Mouse (Mus musculus) kidney, postnatal 0 days (tissue): ENCODE results near the gene Dmtf1. TPM values are rescaled to one million over a fixed set of nuclear protein-coding genes. Genes with fewer than 3 reads are reported as not detected.
"Not testable (repeated sequence)": the region's sequence is repeated elsewhere in the genome, so short reads cannot be mapped to it uniquely, and the experiment has no call there.

ENCODE experiments used
- ATAC-seq: fragments of 200-750 bp; cut with Nextera tagmentation; replicated peaks from 2 replicates; pipeline ENCODE4 v1.8.0; 2017; ENCODE audit warnings: low read depth, moderate number of reproducible peaks, moderate TSS enrichment, moderate library complexity; ENCODE audit not compliant: low FRiP score
- DNase-seq: peaks from one replicate; pipeline ENCODE4 v3.0.0-alpha.2; 2016; ENCODE audit warnings: low spot score
- H3K27ac ChIP-seq: fragments of 300-500 bp; sonication (generic); 2 replicates; pipeline ENCODE4 v1.5.1; 2014; ENCODE audit warnings: mild to moderate bottlenecking
- H3K27me3 ChIP-seq: fragments of 300-500 bp; sonication (generic); 2 replicates; pipeline ENCODE4 v1.6.1; 2014; ENCODE audit warnings: low read length, mixed read lengths; ENCODE audit not compliant: insufficient read depth
- H3K36me3 ChIP-seq: fragments of 300-500 bp; sonication (generic); 2 replicates; pipeline ENCODE4 v1.6.1; 2014; ENCODE audit warnings: low read length, mixed read lengths; ENCODE audit not compliant: insufficient read depth
- H3K4me1 ChIP-seq: fragments of 300-500 bp; sonication (generic); replicated peaks from 2 replicates; pipeline ENCODE4 v1.6.1; 2014; ENCODE audit warnings: antibody characterized with exemption, low read length, mixed read lengths; ENCODE audit not compliant: insufficient read depth
- H3K4me2 ChIP-seq: fragments of 300-500 bp; sonication (generic); 2 replicates; pipeline ENCODE4 v1.6.1; 2014; ENCODE audit warnings: mild to moderate bottlenecking, low read length, moderate library complexity, mixed read lengths
- H3K4me3 ChIP-seq: fragments of 300-500 bp; sonication (generic); replicated peaks from 2 replicates; pipeline ENCODE4 v1.5.1; 2014; ENCODE audit warnings: low read depth, low read length
- H3K9ac ChIP-seq: fragments of 300-500 bp; sonication (generic); 2 replicates; pipeline ENCODE4 v1.6.1; 2014; ENCODE audit warnings: low read depth, low read length
- H3K9me3 ChIP-seq: fragments of 300-500 bp; sonication (generic); replicated peaks from 2 replicates; pipeline ENCODE4 v1.6.1; 2016; ENCODE audit warnings: low read length, inconsistent platforms, mixed read lengths
- CTCF ChIP-seq: IDR thresholded peaks from 2 replicates; pipeline ENCODE4 v1.5.1; 2016; ENCODE audit warnings: antibody characterized with exemption, low read depth, mild to moderate bottlenecking, moderate library complexity
- WGBS: fragments of 180-500 bp; shearing (Covaris S2); extraction: QIAGEN DNeasy Blood & Tissue Kit; methylation state at CpG from one replicate; pipeline ENCODE4 v1.1.7; 2014; 5-methylcytosine and 5-hydroxymethylcytosine counted together
- polyA plus RNA-seq: library from polyadenylated mRNA; unstranded; fragments of >200 nt; fragmentation: Nextera tagmentation; extraction: Ambion mirVana; gene quantifications from 2 replicates; pipeline ENCODE4 v1.2.1, GENCODE M21; 2015

Dmtf1 gene
- polyA plus RNA-seq = 25.1 and 26.0 TPM in 2 replicates

DNA sequence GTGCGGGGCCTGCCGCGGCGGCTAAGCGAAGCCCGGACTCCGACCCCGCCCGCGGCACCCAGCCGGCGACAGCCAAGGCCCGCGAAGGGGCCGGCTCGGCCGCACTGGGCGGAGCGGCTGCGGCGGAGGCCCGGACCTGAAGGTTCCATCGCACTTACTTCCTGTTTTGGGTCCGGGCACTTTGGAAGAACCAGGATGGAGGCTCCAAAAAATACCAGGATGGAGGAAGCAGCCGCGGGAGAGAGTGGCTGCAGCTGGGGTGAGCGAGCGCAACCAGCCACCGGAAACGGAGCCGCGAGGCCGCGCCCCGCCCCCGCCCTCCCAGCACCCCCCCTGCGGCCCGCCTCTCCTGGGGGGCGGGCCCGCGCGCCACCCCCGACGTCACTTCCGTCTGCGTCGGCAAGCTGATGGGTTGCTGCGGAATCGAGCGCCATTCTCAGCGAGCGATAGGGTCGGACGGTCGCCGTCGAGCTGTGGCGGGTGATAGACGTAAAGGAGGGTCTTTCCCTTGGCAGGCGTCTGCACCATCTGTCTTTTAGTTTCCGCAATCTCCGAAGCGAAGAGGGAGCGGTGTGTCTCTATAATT lies at the start of gene Dmtf1:
TSS of gene Dmtf1 (minus strand) at position 321 of the 586 bp plus-strand sequence.
- no peaks in the 10 kb centered on the region for H3K27me3 ChIP-seq
- WGBS = 1% methylated on average over 57 of the region's 64 CpGs

DNA sequence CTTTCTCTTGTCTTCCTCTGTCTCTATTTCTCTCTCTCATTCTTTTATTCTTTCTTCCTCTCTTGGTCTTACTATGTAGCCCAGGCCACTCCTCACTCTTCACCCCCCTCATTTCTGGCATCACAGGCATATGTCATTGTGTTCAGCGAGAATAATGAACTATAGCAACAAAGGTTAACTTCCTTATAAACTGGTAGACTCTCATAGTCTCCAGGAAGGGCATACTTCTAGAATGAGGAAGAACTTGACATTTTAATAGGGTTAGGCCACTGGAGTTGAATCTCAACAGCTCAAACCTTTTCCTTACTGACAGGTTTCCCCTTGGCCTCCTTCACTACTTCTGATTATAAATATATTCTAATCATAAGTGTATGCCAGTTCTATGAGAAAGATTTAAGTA lies 24.9 kb upstream of the Dmtf1 start:
- no peaks in the 10 kb centered on the region for H3K9me3 ChIP-seq
- H3K36me3 ChIP-seq = no peaks in the 10 kb centered on the region
- TF ChIP-seq CTCF = no peak
- no peaks in the 10 kb centered on the region for H3K27me3 ChIP-seq
- no peak overlapping the region for H3K27ac ChIP-seq
- ATAC-seq = no peak
- 50% methylated on average over 1 of the region's 1 CpGs for WGBS
- DNase-seq = no peak
- no peak overlapping the region for H3K4me3 ChIP-seq
- no peaks in the 10 kb centered on the region for H3K4me1 ChIP-seq
- H3K9ac ChIP-seq = no peak overlapping the region
- no peak overlapping the region for H3K4me2 ChIP-seq

More for the DNA sequence above, at the start of gene Dmtf1:
- H3K9me3 ChIP-seq = no peaks in the 10 kb centered on the region
- no peaks in the 10 kb centered on the region for H3K36me3 ChIP-seq
- no peaks in the 10 kb centered on the region; the same call in 1 of the 2 replicates for H3K4me1 ChIP-seq
- no peak for TF ChIP-seq CTCF
- peak; percentile 97 for ATAC-seq
- peak within 1 kb of the TSS; percentile 55 for H3K4me2 ChIP-seq
- DNase-seq = peak; percentile 97
- H3K4me3 ChIP-seq = peak within 1 kb of the TSS; percentile 95
- peak within 1 kb of the TSS; percentile 100 for H3K9ac ChIP-seq
- H3K27ac ChIP-seq = peak within 1 kb of the TSS; percentile 100

DNA sequence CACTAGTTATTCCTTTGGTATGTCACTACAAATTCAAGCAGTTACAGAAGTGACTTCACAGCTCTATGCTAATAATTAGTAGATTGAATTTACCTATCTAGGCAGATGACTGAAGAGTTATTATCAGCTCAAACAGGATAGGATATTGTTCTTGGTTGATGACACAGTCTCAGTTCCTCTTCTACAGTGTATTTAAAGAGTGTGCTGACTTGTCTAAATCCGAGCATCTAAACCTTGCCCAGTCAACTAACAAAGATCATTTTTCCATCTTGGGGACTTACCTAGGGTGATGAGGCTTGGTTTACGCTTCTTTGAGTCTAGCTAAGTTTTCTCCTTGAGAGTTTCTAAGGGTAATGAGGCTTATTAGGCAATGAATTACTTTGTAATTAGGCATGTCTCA lies 11.7 kb upstream of the Dmtf1 start:
- Histone ChIP-seq H3K36me3 (no peaks in the 10 kb centered on the region), H3K9ac (no peak overlapping the region), H3K4me3 (no peak overlapping the region), H3K27me3 (no peaks in the 10 kb centered on the region), H3K4me2 (no peak overlapping the region), H3K4me1 (no peaks in the 10 kb centered on the region), H3K27ac (no peak overlapping the region), H3K9me3 (no peaks in the 10 kb centered on the region)
- TF ChIP-seq CTCF = no peak
- no peak for ATAC-seq
- DNase-seq = no peak
- WGBS = 45% methylated on average over 2 of the region's 2 CpGs

DNA sequence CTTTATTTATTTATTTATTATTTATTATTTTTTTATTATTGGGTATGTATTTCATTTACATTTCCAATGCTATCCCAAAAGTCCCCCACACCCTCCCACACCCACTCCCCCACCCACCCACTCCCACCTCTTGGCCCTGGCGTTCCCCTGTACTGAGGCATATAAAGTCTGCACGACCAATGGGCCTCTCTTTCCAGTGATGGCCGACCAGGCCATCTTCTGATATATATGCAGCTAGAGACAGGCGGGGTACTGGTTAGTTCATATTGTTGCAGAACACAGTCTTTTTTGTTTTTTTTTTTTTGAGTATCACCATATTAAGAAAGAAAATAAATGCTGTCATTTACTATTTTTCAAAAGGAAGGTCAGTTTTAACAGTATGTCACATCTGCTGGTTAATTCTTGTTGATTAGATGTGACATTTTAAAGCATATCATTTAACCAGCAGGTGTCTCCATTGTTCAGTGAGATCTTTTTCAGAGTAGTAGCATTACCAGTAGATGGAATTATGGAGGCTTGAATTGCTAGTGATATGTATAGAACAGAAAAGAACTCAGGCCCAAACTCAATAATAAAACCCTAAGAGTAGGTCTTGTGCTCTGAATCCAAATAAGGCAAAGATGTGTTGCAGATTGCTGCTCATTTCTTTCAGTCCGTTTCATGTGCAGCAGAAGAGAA lies 7.9 kb upstream of the Dmtf1 start:
- not testable (repeated sequence) for H3K4me1 ChIP-seq, H3K36me3 ChIP-seq, H3K27me3 ChIP-seq, H3K4me2 ChIP-seq, H3K27ac ChIP-seq, H3K9me3 ChIP-seq, H3K4me3 ChIP-seq, ATAC-seq, H3K9ac ChIP-seq
- WGBS = 77% methylated on average over 4 of the region's 5 CpGs
- DNase-seq = peak; percentile 58
- TF ChIP-seq CTCF = peak; percentile 67

DNA sequence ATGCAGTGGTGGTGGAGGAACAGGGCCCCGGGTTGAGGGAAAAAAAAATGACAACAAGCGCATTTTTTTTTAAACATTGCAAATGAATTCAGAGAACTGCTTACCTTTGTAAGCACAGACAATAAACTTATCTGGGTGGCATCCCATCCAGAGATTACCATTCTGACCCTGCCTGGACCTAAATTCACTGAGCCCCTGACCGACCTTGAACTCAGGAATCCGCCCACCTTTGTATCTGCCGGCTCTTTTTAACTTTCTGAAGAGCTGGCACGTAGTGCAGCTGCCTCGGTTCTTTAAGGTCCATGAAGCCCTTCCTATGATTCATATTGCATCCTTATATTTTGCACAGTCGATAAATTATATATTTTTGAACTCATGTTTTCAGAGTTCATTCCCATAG lies 4.8 kb upstream of the Dmtf1 start:
- H3K36me3 ChIP-seq = no peaks in the 10 kb centered on the region
- no peak for ATAC-seq

DNA sequence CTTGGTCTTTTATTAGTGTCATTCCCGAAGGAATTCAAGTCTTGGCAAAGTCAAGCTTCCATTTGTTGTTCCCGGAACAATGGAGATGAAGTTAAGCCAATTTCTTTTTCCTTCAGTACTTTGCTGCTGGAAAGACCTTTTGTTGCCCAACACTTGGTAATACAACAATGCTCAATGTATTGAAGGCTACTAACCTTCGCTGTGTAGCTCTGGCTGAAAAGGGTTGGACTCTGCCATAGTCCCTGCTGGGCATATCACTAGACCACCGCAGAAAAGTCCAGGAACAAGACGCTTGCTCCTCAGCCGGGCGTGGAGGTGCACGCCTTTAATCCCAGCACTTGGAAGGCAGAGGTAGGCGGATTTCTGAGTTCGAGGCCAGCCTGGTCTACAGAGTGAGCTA lies 3.6 kb upstream of the Dmtf1 start:
- H3K4me1 ChIP-seq, H3K9me3 ChIP-seq, ATAC-seq, H3K4me2 ChIP-seq, H3K27ac ChIP-seq, H3K9ac ChIP-seq, H3K4me3 ChIP-seq, H3K27me3 ChIP-seq, H3K36me3 ChIP-seq, DNase-seq: not testable (repeated sequence)
- WGBS = 85% methylated on average over 10 of the region's 10 CpGs

More for the DNA sequence above, 4.8 kb upstream of the Dmtf1 start:
- Histone ChIP-seq H3K4me2 (no peak overlapping the region), H3K27ac (no peak overlapping the region), H3K9me3 (no peaks in the 10 kb centered on the region), H3K4me3 (no peak overlapping the region), H3K27me3 (no peaks in the 10 kb centered on the region), H3K4me1 (no peaks in the 10 kb centered on the region), H3K9ac (no peak overlapping the region)
- TF ChIP-seq CTCF = no peak
- 77% methylated on average over 8 of the region's 8 CpGs for WGBS
- no peak for DNase-seq
